Mouse (Mus musculus): ENCODE measurements around the gene Asap2.

Asap2 gene

DNA sequence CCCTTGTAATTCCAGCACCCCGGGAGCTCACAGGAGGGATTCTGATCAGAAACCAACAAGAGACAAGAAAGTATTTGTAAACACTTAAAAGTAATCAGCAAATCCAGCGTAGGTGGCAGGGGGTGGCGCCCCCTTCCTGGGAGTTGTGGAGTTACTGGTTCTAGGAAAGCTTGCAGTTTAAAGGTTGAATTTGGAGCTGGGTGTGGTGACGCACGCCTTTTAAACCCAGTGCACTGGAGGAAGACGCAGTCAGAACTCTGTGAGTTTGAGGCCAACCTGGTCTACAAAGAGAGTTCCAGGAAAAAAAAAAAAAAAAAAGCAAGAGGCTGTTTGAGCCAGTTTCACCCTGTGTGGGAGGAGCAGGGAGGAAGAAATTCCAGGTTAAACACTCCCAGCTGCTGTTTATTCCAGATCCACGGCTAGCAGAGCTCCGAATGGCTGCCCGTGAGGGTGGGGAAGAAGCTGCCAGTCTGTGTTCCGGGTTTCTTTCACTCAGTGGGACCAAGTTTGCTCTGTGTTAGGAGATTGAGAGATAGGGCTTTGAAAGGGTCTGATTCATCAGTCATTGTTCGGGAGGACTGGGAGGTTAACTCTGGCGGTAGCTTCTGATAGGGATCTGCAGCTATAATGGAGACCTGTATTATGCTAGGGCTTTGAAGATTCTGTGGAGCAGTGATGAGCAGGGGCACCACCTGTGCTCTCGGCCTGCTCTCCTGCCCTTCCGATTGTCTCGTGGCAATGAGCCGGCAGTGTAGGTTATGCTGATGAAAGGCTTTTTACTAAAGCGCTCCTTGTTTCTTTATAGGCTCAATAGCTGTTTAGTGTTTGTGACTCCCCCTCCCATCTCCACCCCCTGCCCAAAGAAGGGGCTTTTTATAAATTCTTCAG, 144.0 kb downstream of the Asap2 start:
- DNase-seq = no peak

- peak; percentile 39 for DNase-seq
These were observed 145.6 kb downstream of the Asap2 start for GRCm38 (mm10) chr12:21135651-21136461.

DNA sequence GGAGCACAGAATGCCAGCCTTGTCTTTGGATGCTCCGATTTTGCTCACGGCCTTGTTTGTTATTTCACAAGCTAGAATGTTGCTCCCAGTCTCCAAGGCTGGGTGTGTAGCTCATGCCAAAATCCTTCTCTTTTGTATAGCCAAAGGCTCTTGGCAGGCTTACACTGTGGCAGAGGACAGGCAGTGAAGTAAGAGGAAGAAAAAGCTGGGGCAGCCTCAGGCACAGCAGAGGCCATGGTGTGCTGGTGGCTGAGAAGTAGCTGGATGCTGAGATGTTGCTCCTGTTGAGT, 146.1 kb downstream of the Asap2 start:
- no peak for DNase-seq

- no peak for DNase-seq
These were observed 149.3 kb downstream of the Asap2 start for GRCm38 (mm10) chr12:21139560-21139959.

GRCm38 (mm10) chr12:21140153-21140552, 149.9 kb downstream of the Asap2 start:
- DNase-seq = no peak

DNA sequence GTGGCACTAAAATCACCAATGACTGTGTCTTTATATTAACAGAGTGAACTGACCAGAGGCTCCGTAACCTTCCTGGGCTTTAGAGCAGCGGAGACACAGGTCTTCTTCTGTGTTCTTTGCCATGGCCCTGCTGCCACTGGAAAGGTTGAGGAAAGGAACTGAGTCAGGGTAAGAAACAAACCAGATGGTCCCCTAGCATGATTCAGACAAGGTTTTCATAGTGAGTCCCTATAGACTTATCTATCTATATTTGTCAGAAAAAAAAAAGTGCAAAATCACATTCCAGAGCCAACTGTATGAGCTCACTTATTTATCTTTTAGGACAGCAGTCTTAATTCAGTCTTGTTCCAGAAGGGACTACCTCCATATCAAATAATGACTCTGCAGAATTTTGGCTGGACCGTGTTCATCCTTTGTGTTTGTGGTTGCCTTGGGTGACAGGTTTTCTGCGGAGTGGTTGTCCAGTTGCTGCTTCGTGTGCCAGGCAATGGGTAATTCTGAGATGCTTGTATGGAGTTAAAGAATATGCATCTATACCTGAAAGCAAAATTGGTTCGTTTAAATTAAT, 150.6 kb downstream of the Asap2 start:
- no peak for DNase-seq

GRCm38 (mm10) chr12:21141691-21142300, 151.5 kb downstream of the Asap2 start:
- no peak for DNase-seq

GRCm38 (mm10) chr12:21142489-21143254, 152.4 kb downstream of the Asap2 start:
- DNase-seq = no peak

- DNase-seq = no peak
These were observed 154.3 kb downstream of the Asap2 start for GRCm38 (mm10) chr12:21144602-21145001.

- DNase-seq = no peak
These were observed 154.8 kb downstream of the Asap2 start for GRCm38 (mm10) chr12:21145050-21145449.

- no peak for DNase-seq
These were observed 156.6 kb downstream of the Asap2 start for GRCm38 (mm10) chr12:21146826-21147225.

DNA sequence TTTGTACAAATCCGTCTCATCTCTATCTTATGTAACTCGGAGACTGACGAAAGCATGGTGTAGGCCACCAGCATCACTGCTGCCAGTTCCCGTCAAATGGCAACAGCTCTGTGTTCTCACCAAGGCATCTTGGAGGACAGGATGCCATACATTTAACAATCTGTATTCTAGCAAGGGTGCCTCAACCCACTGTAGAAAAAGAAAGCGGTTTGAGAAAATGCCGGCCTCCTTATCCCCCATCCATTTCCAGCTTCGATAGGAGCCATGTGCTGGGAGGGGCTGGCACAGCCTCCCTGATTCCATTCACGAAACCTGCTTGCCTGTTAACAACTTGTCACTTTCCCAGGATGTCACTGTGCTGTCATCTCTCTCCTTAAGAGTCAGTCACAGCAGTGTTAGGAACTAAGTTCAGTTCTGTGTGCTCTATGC, 163.0 kb downstream of the Asap2 start:
- DNase-seq = no peak

DNA sequence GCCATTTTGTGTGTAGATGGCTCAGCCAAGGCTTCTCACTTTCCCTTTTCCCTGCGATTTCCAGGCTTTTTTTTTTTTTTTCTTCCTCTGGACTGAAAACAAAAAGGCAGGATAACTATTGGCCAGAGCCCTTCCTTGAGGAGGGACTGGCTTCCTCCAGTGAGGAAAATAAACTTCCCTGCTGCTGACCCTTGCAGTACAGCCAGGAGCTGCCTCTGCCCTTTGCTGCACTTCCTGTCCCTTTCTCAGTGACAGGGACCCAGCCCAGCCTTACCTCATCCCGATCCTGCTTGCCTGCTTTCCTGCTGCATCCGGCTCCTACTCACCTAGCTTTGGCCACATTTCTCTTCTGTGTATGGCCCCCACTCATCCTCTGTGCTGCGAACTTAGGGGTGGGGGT, 164.8 kb downstream of the Asap2 start:
- DNase-seq = no peak

- no peak for DNase-seq
These were observed 169.0 kb downstream of the Asap2 start for GRCm38 (mm10) chr12:21159304-21159703.

DNA sequence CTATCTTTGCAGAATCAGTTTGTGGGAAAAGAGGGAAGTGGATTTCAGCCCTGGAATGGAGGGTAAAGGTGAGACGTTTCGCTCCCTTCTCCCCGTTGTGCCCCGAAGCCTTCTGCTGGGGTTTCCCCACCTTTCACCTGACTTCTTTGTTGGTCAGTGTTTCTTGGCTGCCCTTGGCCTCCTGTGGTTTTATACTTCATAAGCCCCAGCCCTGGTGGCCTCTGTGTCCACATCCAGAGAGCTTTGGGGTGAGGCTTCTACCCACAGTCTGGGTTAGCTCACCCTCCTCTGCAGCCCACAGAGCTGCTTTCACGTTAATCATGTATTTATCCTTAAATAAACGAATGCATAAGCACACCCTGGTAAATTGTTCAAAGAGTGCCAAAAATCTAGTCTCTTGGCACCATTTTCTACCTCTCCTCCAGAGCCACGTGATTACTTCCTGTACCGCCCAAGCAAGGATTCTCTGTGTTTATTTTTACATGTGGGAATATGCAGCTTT, 170.1 kb downstream of the Asap2 start:
- peak; percentile 50 for DNase-seq

GRCm38 (mm10) chr12:21161841-21162240, 171.6 kb downstream of the Asap2 start:
- DNase-seq = no peak

DNA sequence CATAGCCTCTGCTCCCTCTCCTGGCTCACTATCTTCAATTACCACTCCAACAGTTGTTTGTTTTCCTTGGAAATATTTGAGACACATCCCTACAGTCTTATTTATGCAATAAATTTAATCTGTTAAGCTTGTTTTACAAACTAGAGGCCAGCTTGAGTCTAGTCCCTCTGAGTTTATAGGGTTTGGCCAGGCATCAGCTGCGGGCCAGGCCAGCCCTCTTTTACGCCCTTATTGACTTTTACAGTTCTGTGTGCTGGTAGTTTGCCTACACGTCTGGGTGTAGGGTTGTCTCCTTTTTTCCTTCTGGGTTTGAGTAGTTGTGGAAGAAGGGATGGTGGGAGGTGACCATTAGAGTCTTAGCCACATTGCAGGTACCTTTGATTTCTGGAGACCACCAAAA, 173.4 kb downstream of the Asap2 start:
- peak; percentile 26 for DNase-seq

DNA sequence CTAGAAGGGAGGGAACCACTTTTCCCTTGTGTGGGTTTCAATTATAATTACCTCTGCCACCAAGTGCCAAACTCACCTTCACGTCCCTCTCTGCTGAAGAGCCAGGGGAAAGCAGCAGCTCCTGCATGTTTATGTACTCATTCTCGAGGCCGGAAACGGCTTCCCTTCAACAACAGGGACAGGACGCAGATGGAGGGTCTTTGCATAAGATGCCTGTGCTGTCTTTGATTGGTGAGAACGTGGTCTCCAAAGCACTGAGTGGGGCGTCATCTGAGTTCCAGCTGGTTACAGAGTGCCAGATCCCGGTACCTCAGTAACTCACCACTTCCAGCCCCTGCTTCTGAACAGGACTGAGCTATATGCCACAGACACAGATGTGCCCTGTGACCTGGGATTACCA, 174.0 kb downstream of the Asap2 start:
- no peak for DNase-seq

DNA sequence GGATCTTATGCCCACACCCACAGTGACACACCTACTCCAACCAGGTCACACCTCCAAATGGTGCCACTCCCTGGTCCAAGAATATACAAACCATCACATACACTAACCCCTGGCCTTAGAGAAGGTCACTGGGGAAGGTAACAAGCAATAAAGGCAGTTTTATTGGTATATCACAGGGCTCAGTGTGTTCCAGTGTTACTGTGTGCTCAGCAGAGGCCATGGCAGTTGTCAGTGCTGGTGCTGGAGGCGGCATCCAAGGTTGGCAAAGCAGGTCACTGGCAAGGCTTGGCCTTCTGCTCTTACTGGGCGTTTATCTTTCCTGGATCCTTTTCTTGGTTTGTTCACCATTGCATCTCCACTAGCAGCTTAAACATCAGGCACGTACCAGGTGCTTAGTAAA, 174.9 kb downstream of the Asap2 start:
- no peak for DNase-seq

- DNase-seq = no peak
These were observed 175.7 kb downstream of the Asap2 start for GRCm38 (mm10) chr12:21165891-21166342.

DNA sequence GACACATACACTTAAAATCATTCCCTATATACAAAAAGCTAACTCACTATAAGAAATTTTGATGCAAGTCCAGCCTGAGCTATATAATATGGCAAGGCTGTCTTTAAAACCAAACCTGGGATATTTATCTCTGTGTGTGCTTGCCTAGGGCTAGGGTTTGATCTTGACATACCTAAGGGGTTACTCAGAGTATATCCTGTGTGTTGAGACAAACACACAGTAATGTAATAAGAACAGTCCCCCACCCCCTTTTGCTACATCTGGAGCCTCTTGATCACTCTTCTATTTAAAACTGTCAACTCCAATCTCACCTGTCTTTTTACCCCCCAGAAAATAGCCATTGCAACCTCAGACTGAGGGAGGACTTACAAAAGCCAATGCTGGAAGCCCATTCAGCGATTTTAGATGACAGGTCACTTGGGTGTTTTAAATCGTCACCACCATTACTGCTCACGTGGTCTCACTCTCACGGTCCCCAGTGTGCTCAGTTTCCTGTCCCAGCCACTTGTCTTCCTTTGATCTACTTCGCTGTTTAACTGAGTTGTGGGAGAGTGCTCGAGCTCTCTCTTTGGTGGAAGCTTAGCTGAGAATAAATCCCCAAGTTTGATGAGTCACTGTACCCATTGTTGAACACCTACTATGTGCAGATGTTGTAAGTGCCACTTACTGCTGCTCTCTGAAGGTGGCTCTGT, 176.8 kb downstream of the Asap2 start:
- no peak for DNase-seq

DNA sequence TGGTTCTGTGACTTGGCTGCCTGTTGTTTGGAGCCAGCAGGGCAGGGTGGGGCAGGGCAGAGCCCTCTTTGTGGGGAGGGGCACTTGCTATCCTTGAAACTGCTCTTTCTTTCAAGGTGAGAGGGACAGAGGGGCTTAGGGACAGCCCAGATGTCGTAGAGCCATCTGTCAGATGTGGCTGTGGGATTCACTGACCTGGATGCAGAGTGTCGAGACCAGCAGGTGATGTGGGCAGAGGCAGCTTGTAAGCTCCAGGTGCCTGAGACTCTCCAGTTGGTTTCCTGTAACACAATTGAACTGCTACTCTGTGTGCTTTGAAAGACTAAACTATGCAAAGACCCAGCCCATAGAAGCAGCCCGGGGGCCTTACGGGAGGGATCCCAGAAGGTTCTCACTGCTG, 177.5 kb downstream of the Asap2 start:
- no peak for DNase-seq
